28 mouse cellular contexts compared by ENCODE assay signal in genomic region chr12:81839663-81840062, GRCm38 (mm10). TPM values are rescaled to one million over a fixed set of nuclear protein-coding genes. Genes with fewer than 3 reads are reported as not detected.
DNase-seq lines count a peak whose midpoint lies in the region; ATAC-seq lines count a peak whose summit lies in the region.
"Had no signal": no experiment of that assay in that cellular context is flagged by ENCODE, and none has a peak within 500 bp of the region (broad histone marks: within the 10 kb centered on the region; RNA-seq: fewer than 3 reads in every experiment).

No protein-coding gene starts in this region.

- H3K27me3 ChIP-seq in midbrain, embryonic 11.5 days (ENCODE audit: control insufficient read depth, insufficient read depth, low read length) = no peaks in the 10 kb centered on the region
- H3K27me3 ChIP-seq: embryonic facial prominence, embryonic 13.5 days; forebrain, embryonic 15.5 days; hindbrain, embryonic 12.5 days; limb, embryonic 15.5 days; midbrain, embryonic 15.5 days; neural tube, embryonic 13.5 days had no signal

- no peaks in the 10 kb centered on the region for H3K9me3 ChIP-seq in midbrain, embryonic 11.5 days (ENCODE audit: control insufficient read depth, low read length)
- H3K9me3 ChIP-seq: embryonic facial prominence, embryonic 13.5 days; forebrain, embryonic 10.5 days; forebrain, embryonic 15.5 days; hindbrain, embryonic 12.5 days; limb, embryonic 10.5 days; limb, embryonic 15.5 days; liver, embryonic 13.5 days; midbrain, embryonic 15.5 days; neural tube, embryonic 13.5 days had no signal

- WGBS in midbrain, embryonic 11.5 days = 88% methylated on average over 5 of the region's 5 CpGs

- H3K27ac ChIP-seq in midbrain, embryonic 11.5 days (ENCODE audit: low read depth, low read length) = no peak overlapping the region
- H3K27ac ChIP-seq: embryonic facial prominence, embryonic 13.5 days; forebrain, embryonic 10.5 days; forebrain, embryonic 15.5 days; hindbrain, embryonic 12.5 days; hindbrain, postnatal 0 days; limb, embryonic 10.5 days; limb, embryonic 15.5 days; liver, embryonic 13.5 days; midbrain, embryonic 15.5 days; neural tube, embryonic 13.5 days had no signal

- no peak overlapping the region for H3K4me2 ChIP-seq in midbrain, embryonic 11.5 days
- H3K4me2 ChIP-seq: embryonic facial prominence, embryonic 13.5 days; forebrain, embryonic 15.5 days; hindbrain, embryonic 12.5 days; limb, embryonic 15.5 days; liver, embryonic 13.5 days; midbrain, embryonic 15.5 days; neural tube, embryonic 13.5 days had no signal

- H3K4me3 ChIP-seq in midbrain, embryonic 11.5 days (ENCODE audit: low read depth, low read length) = no peak overlapping the region
- H3K4me3 ChIP-seq: embryonic facial prominence, embryonic 13.5 days; forebrain, embryonic 10.5 days; forebrain, embryonic 15.5 days; hindbrain, embryonic 12.5 days; limb, embryonic 10.5 days; limb, embryonic 15.5 days; liver, embryonic 13.5 days; midbrain, embryonic 15.5 days; neural tube, embryonic 13.5 days had no signal

- DNase-seq in A20 (ENCODE audit: low read depth, low spot score) = peak; percentile 14
- DNase-seq in induced T-regulatory cell, adult 2 months (ENCODE audit: low read depth) = peak; percentile 42
- peak; percentile 30 for DNase-seq in naive thymus-derived CD4-positive, alpha-beta T cell, adult 2 months (ENCODE audit: low read depth)
- DNase-seq in cerebellum, adult 8-10 months = no peak
- DNase-seq in midbrain, embryonic 11.5 days (ENCODE audit: low spot score, missing footprints) = no peak
- DNase-seq in heart, adult 18-20 months = no peak
- DNase-seq: adrenal gland, postnatal 10 days; cerebellum, adult 11 months; cerebellum, adult 9-11 months; gastrocnemius, postnatal 10 days; kidney, adult 9 months; kidney, postnatal 10 days; layer of hippocampus, adult 9-11 months; liver, embryonic 13.5 days; lung, adult 18-20 months; lung, postnatal 4 days had no signal

- no peaks in the 10 kb centered on the region for H3K36me3 ChIP-seq in midbrain, embryonic 11.5 days (ENCODE audit: control insufficient read depth, insufficient read depth, low read length)
- H3K36me3 ChIP-seq: embryonic facial prominence, embryonic 13.5 days; forebrain, embryonic 10.5 days; forebrain, embryonic 15.5 days; hindbrain, embryonic 12.5 days; limb, embryonic 10.5 days; limb, embryonic 15.5 days; liver, embryonic 13.5 days; midbrain, embryonic 15.5 days; neural tube, embryonic 13.5 days had no signal

- H3K9ac ChIP-seq in midbrain, embryonic 11.5 days (ENCODE audit: low read length) = no peak overlapping the region
- H3K9ac ChIP-seq: embryonic facial prominence, embryonic 13.5 days; forebrain, embryonic 15.5 days; hindbrain, embryonic 12.5 days; limb, embryonic 15.5 days; liver, embryonic 13.5 days; midbrain, embryonic 15.5 days; neural tube, embryonic 13.5 days had no signal

- H3K4me1 ChIP-seq in midbrain, embryonic 11.5 days (ENCODE audit: control insufficient read depth, insufficient read depth, low read length) = no peaks in the 10 kb centered on the region
- H3K4me1 ChIP-seq: liver, embryonic 13.5 days had no signal

- peak; percentile 59 for ATAC-seq in activated CD4-positive, CD25-positive, alpha-beta regulatory T cell, adult 4 months
- no peak for ATAC-seq in midbrain, embryonic 11.5 days (ENCODE audit: low FRiP score)
- ATAC-seq: forebrain, embryonic 15.5 days; hindbrain, postnatal 0 days; intestine, postnatal 0 days; lung, postnatal 0 days; midbrain, embryonic 15.5 days had no signal

RNA-seq across cellular contexts. Expression of gene Pcnx, which starts 20.2 kb away (rescaled TPM):
- 10 to 100 TPM; 13.2 to 15.4 TPM for polyA plus RNA-seq in activated CD4-positive, CD25-positive, alpha-beta regulatory T cell, adult 4 months (2017; shearing (Covaris generic))
- polyA plus RNA-seq in midbrain, embryonic 11.5 days (2014; fragmentation: Nextera tagmentation; extraction: Ambion mirVana) = 11.4 and 11.9 TPM in 2 replicates
- total RNA-seq in heart, adult 18-20 months (2021) = 10 to 100 TPM; 59.0 to 63.6 TPM

RNA-seq across cellular contexts. Expression of gene Map3k9, which starts 58.7 kb away (rescaled TPM):
- polyA plus RNA-seq in activated CD4-positive, CD25-positive, alpha-beta regulatory T cell, adult 4 months (2017; shearing (Covaris generic)) = under 1 TPM; 0.13 to 0.26 TPM
- polyA plus RNA-seq in midbrain, embryonic 11.5 days (2014; fragmentation: Nextera tagmentation; extraction: Ambion mirVana) = 1.9 and 2.2 TPM in 2 replicates
- total RNA-seq in heart, adult 18-20 months (2021) = under 1 TPM; 0.05 to 0.28 TPM

Comparison
In these comparisons a context has a peak if more than half of its experiments do, and no peak if none do; other contexts are left out.
1. DNase-seq: peak in A20 (single experiment), induced T-regulatory cell, adult 2 months (single experiment) and naive thymus-derived CD4-positive, alpha-beta T cell, adult 2 months (single experiment); none in cerebellum, adult 8-10 months (single experiment), midbrain, embryonic 11.5 days (single experiment) and heart, adult 18-20 months (0 of 2).